Mouse (Mus musculus): ENCODE measurements around the gene Paxx. TPM values are rescaled to one million over a fixed set of nuclear protein-coding genes. Genes with fewer than 3 reads are reported as not detected.

Paxx gene
- polyA plus RNA-seq, 1 experiment from 2014 or later = 22.1 TPM

- Histone ChIP-seq H3K9me3 (replicated peaks) (no peaks in the 10 kb centered on the region), H3K9ac (no peak overlapping the region)
- WGBS = 62% methylated on average over 15 of the region's 15 CpGs
Observed at GRCm38 (mm10) chr2:25498622-25499478, 38.0 kb upstream of the Paxx start.

GRCm38 (mm10) chr2:25497846-25498575 lies 37.1 kb upstream of the Paxx start:
- 55% methylated on average over 6 of the region's 6 CpGs for WGBS
- H3K27ac ChIP-seq (ENCODE audit: poor library complexity, severe bottlenecking) = no peak overlapping the region
- H3K4me2 ChIP-seq = no peak overlapping the region
- H3K9ac ChIP-seq = peak overlapping the region; percentile 6; the same call in 1 of the 2 replicates
- no peaks in the 10 kb centered on the region for H3K9me3 ChIP-seq (replicated peaks)
- peaks cover 4% of the 10 kb centered on the region for H3K36me3 ChIP-seq
- H3K27me3 ChIP-seq (replicated peaks) = no peaks in the 10 kb centered on the region
- no peak for ATAC-seq (ENCODE audit: insufficient number of reproducible peaks, low FRiP score)
- peaks cover 22% of the 10 kb centered on the region for H3K4me1 ChIP-seq (replicated peaks)
- H3K4me3 ChIP-seq = no peak overlapping the region

More at GRCm38 (mm10) chr2:25498622-25499478, 38.0 kb upstream of the Paxx start:
- Histone ChIP-seq H3K27me3 (replicated peaks) (no peaks in the 10 kb centered on the region), H3K27ac (ENCODE audit: poor library complexity, severe bottlenecking) (no peak overlapping the region), H3K4me3 (no peak overlapping the region), H3K36me3 (peaks cover 12% of the 10 kb centered on the region), H3K4me1 (replicated peaks) (peaks cover 22% of the 10 kb centered on the region), H3K4me2 (no peak overlapping the region)
- ATAC-seq (ENCODE audit: insufficient number of reproducible peaks, low FRiP score) = no peak

GRCm38 (mm10) chr2:25496462-25496861 lies 35.6 kb upstream of the Paxx start:
- no peak overlapping the region for H3K4me2 ChIP-seq
- H3K4me1 ChIP-seq (replicated peaks) = peaks cover 16% of the 10 kb centered on the region
- no peak overlapping the region for H3K27ac ChIP-seq (ENCODE audit: poor library complexity, severe bottlenecking)
- WGBS = 41% methylated on average over 4 of the region's 4 CpGs
- no peaks in the 10 kb centered on the region for H3K36me3 ChIP-seq
- H3K4me3 ChIP-seq = no peak overlapping the region
- no peak overlapping the region for H3K9ac ChIP-seq
- no peak for ATAC-seq (ENCODE audit: insufficient number of reproducible peaks, low FRiP score)
- H3K9me3 ChIP-seq (replicated peaks) = no peaks in the 10 kb centered on the region
- H3K27me3 ChIP-seq (replicated peaks) = no peaks in the 10 kb centered on the region; the same call in 1 of the 2 replicates

DNA sequence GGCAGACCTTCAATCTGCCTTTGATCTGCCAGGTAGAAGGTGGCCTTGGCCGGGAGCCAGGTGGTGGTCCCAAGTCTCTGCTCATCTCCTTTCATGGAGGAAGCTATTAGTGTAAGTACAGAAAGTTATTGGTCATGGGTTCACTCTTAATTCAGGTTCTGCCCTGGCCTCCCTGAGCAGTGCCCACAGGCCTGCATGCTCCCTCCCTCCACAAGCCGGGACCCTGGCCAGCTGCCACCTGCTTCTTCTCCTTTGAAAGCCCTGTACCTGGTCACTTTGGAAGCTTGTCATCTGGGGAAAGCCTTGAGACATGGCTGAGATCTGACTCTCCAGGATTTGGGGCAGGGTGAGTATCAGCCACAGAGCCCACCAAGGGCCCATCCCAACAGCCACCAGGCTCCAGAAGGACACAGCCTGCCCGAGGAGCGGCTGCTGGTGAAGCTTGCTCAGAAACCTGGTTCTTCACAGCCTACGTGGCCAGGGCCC lies 32.6 kb upstream of the Paxx start, which contains the start of gene Lcn12:
Gene Lcn12, minus strand, starts transcription at position 436 of the 486 bp plus-strand sequence.
- no peak within 1 kb of the TSS for H3K4me2 ChIP-seq
- H3K9me3 ChIP-seq (replicated peaks) = no peaks in the 10 kb centered on the region
- peaks cover 8% of the 10 kb centered on the region for H3K4me1 ChIP-seq (replicated peaks)
- H3K27me3 ChIP-seq (replicated peaks) = peaks cover 11% of the 10 kb centered on the region; the same call in 1 of the 2 replicates
- no peak within 1 kb of the TSS for H3K4me3 ChIP-seq
- WGBS = 77% methylated on average over 5 of the region's 5 CpGs
- H3K27ac ChIP-seq (ENCODE audit: poor library complexity, severe bottlenecking) = no peak within 1 kb of the TSS
- ATAC-seq (ENCODE audit: insufficient number of reproducible peaks, low FRiP score) = no peak
- H3K9ac ChIP-seq = no peak within 1 kb of the TSS
- H3K36me3 ChIP-seq = no peaks in the 10 kb centered on the region

- Histone ChIP-seq H3K4me2 (no peak overlapping the region), H3K4me3 (no peak overlapping the region), H3K27me3 (replicated peaks) (peaks cover 15% of the 10 kb centered on the region; the same call in 1 of the 2 replicates), H3K27ac (ENCODE audit: poor library complexity, severe bottlenecking) (no peak overlapping the region), H3K9ac (no peak overlapping the region), H3K9me3 (replicated peaks) (no peaks in the 10 kb centered on the region), H3K4me1 (replicated peaks) (peaks cover 3% of the 10 kb centered on the region), H3K36me3 (no peaks in the 10 kb centered on the region)
- 76% methylated on average over 5 of the region's 5 CpGs for WGBS
- ATAC-seq (ENCODE audit: insufficient number of reproducible peaks, low FRiP score) = no peak
Observed at GRCm38 (mm10) chr2:25492988-25493387, 32.1 kb upstream of the Paxx start.

GRCm38 (mm10) chr2:25488671-25489068 lies 27.8 kb upstream of the Paxx start:
- H3K4me2 ChIP-seq = no peak overlapping the region
- no peaks in the 10 kb centered on the region for H3K4me1 ChIP-seq (replicated peaks)
- ATAC-seq (ENCODE audit: insufficient number of reproducible peaks, low FRiP score) = no peak
- no peaks in the 10 kb centered on the region for H3K36me3 ChIP-seq
- H3K27me3 ChIP-seq (replicated peaks) = peaks cover 21% of the 10 kb centered on the region; the same call in 1 of the 2 replicates
- no peak overlapping the region for H3K27ac ChIP-seq (ENCODE audit: poor library complexity, severe bottlenecking)
- no peak overlapping the region for H3K9ac ChIP-seq
- H3K4me3 ChIP-seq = no peak overlapping the region
- no peaks in the 10 kb centered on the region for H3K9me3 ChIP-seq (replicated peaks)
- WGBS = 69% methylated on average over 7 of the region's 7 CpGs

DNA sequence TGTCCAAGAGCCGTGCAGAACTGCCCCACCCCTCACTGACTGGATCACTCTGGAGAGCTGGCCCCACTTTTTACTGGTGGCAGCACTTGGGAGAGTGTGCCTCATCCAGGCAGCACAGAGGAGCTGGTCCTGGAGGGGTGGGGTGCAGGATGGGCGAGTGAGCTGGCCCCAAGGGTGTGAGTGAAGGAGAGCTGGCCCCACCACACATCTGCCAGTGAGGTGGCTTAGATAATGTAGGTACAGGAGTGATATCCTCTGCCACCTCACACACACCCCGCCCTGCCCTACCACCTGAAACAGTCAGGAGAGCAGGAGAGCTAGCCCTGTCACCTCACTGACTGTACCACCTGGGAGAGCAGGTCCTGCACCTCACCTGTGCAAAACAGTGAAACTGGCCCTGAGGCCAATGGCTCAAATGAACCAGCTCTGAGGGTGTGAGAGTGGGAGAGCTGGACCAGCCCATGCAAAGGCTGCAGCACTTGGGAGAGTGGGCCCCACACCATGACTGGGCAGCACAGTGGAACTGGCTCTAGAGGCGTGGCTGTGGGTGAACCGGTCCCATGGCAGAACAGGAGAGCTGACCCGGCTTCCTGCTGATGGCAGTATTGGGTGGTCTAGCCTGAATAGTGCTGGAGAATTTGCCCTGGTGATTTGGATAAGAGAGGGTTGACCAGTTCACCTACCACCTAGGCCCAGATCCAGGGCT lies 27.2 kb upstream of the Paxx start:
- H3K27ac ChIP-seq (ENCODE audit: poor library complexity, severe bottlenecking) = no peak overlapping the region
- peaks cover 26% of the 10 kb centered on the region for H3K27me3 ChIP-seq (replicated peaks)
- no peaks in the 10 kb centered on the region for H3K36me3 ChIP-seq
- H3K4me3 ChIP-seq = no peak overlapping the region
- no peaks in the 10 kb centered on the region for H3K4me1 ChIP-seq (replicated peaks)
- 72% methylated on average over 6 of the region's 6 CpGs for WGBS
- no peak overlapping the region for H3K9ac ChIP-seq
- no peaks in the 10 kb centered on the region for H3K9me3 ChIP-seq (replicated peaks)
- H3K4me2 ChIP-seq = no peak overlapping the region
- ATAC-seq (ENCODE audit: insufficient number of reproducible peaks, low FRiP score) = peak; percentile 17; the same call in 1 of the 2 replicates

DNA sequence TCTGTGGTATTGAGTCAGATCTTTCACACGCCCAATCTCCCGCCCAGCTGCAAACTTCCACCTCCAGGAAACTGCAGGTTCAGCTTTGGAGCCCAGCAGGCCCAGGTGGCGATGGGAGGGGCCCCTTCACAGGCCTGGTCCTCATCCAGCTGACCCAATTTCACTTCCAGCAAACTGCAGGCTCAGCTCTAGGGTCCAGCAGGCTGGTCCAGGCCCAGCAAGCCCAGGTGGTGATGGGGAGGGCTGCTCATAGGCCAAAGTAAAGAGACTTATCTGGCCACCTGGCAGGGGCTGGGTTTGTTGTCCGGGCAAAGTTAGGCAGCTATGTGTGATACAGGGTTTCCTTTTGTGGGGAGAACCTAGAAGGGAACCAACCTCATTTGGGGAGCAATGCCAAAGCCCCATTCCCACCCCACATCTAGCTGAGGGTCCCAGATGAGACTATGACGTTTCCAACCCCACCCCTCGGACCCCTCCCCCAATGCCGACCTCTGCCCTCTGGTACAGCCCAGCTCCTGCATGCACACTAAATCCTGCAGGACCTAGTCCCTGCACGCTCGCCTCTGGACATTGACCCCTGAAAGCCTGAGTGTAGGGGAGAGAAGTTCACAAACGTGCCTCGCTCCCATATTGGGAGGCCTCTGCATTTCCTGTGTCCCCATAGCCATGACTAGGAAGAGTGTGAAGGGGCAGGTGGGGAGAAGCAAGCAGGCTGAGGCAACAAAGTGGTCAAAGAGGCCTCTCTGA lies 24.2 kb upstream of the Paxx start:
- H3K27me3 ChIP-seq (replicated peaks) = peaks cover 19% of the 10 kb centered on the region
- H3K36me3 ChIP-seq = no peaks in the 10 kb centered on the region
- H3K9ac ChIP-seq = no peak overlapping the region
- no peak overlapping the region for H3K4me2 ChIP-seq
- WGBS = 71% methylated on average over 11 of the region's 11 CpGs
- no peaks in the 10 kb centered on the region for H3K4me1 ChIP-seq (replicated peaks)
- no peak overlapping the region for H3K4me3 ChIP-seq
- no peak for ATAC-seq (ENCODE audit: insufficient number of reproducible peaks, low FRiP score)
- H3K27ac ChIP-seq (ENCODE audit: poor library complexity, severe bottlenecking) = no peak overlapping the region
- H3K9me3 ChIP-seq (replicated peaks) = no peaks in the 10 kb centered on the region

GRCm38 (mm10) chr2:25482969-25483368 lies 22.1 kb upstream of the Paxx start:
- peaks cover 20% of the 10 kb centered on the region for H3K27me3 ChIP-seq (replicated peaks)
- H3K9me3 ChIP-seq (replicated peaks) = no peaks in the 10 kb centered on the region
- H3K4me1 ChIP-seq (replicated peaks) = no peaks in the 10 kb centered on the region
- no peaks in the 10 kb centered on the region for H3K36me3 ChIP-seq
- H3K4me3 ChIP-seq = no peak overlapping the region
- no peak for ATAC-seq (ENCODE audit: insufficient number of reproducible peaks, low FRiP score)
- H3K9ac ChIP-seq = no peak overlapping the region
- H3K27ac ChIP-seq (ENCODE audit: poor library complexity, severe bottlenecking) = no peak overlapping the region
- WGBS = 19% methylated on average over 7 of the region's 7 CpGs
- H3K4me2 ChIP-seq = no peak overlapping the region

DNA sequence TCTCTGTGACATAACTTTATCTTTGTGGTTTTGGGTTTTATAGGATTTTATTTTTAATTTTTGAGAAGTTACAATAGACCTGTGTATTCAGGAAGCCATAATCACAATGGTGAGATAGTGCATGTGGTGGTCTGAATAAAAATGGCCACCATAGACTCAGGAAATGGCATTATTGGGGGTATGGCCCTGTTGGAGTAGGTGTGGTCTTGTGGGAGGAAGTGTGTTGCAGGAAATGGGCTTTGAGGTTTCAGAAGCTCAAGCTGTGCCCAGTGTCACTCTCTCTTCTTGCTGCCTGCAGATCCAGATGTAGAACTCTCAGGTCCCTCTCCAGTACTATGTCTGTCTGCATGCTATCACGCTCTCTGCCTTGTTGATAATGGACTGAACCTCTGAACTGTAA lies 19.6 kb upstream of the Paxx start:
- H3K4me1 ChIP-seq (replicated peaks) = no peaks in the 10 kb centered on the region
- H3K4me2 ChIP-seq = no peak overlapping the region
- H3K4me3 ChIP-seq = no peak overlapping the region
- H3K27ac ChIP-seq (ENCODE audit: poor library complexity, severe bottlenecking) = no peak overlapping the region
- peaks cover 27% of the 10 kb centered on the region for H3K27me3 ChIP-seq (replicated peaks)
- H3K9ac ChIP-seq = no peak overlapping the region
- no peaks in the 10 kb centered on the region for H3K36me3 ChIP-seq
- no peak for ATAC-seq (ENCODE audit: insufficient number of reproducible peaks, low FRiP score)
- no peaks in the 10 kb centered on the region for H3K9me3 ChIP-seq (replicated peaks)
- 73% methylated on average over 1 of the region's 1 CpGs for WGBS
